Mouse (Mus musculus) right cerebral cortex, adult 2 months (tissue): Measurements from ENCODE around the gene Elf2.
"Not testable (repeated sequence)": the region's sequence is repeated elsewhere in the genome, so short reads cannot be mapped to it uniquely, and the experiment has no call there.

Experiments used
- DNase-seq, 2 experiments: peaks; one replicate each; pipeline ENCODE4 v3.0.0; 2021 to 2022; ENCODE audit warnings: low spot score in 2 of 2

Gene Elf2

GRCm38 (mm10) chr3:51359558-51360307 lies 19.3 kb upstream of the Elf2 start:
- no peak for DNase-seq

- DNase-seq, result peak; percentile 58 to 72
Observed at GRCm38 (mm10) chr3:51358660-51359557, 18.4 kb upstream of the Elf2 start.

GRCm38 (mm10) chr3:51358181-51358580 lies 17.7 kb upstream of the Elf2 start:
- peak; percentile 74 to 76 for DNase-seq

GRCm38 (mm10) chr3:51357624-51358023 lies 17.2 kb upstream of the Elf2 start:
- no peak for DNase-seq

GRCm38 (mm10) chr3:51357078-51357477 lies 16.6 kb upstream of the Elf2 start:
- DNase-seq, result no peak

- DNase-seq, result not testable (repeated sequence)
Observed at GRCm38 (mm10) chr3:51354956-51355355, 14.5 kb upstream of the Elf2 start.

GRCm38 (mm10) chr3:51354034-51354427 lies 13.6 kb upstream of the Elf2 start:
- DNase-seq, result no peak

- DNase-seq, result peak; percentile 49
Observed at GRCm38 (mm10) chr3:51353325-51354033, 13.0 kb upstream of the Elf2 start.

- DNase-seq, result no peak
Observed at GRCm38 (mm10) chr3:51350806-51351205, 10.3 kb upstream of the Elf2 start.

GRCm38 (mm10) chr3:51348646-51349238 lies 8.3 kb upstream of the Elf2 start:
- DNase-seq, result no peak

GRCm38 (mm10) chr3:51345017-51345416 lies 4.6 kb upstream of the Elf2 start:
- DNase-seq, result not testable (repeated sequence)

GRCm38 (mm10) chr3:51344182-51344581 lies 3.7 kb upstream of the Elf2 start:
- DNase-seq, result not testable (repeated sequence)

GRCm38 (mm10) chr3:51343260-51343659 lies 2.8 kb upstream of the Elf2 start:
- DNase-seq, result no peak

- DNase-seq, result no peak
Observed at GRCm38 (mm10) chr3:51342152-51342551, 1.7 kb upstream of the Elf2 start.

- DNase-seq, result peak; percentile 52 to 67
Observed at GRCm38 (mm10) chr3:51341268-51342081, 1.0 kb upstream of the Elf2 start.

- peak in 1 of 2 experiments; percentile 38 for DNase-seq
Observed at GRCm38 (mm10) chr3:51339734-51340551, 520 bp downstream of the Elf2 start.

- DNase-seq, result no peak
Observed at GRCm38 (mm10) chr3:51339378-51339733, 1.1 kb downstream of the Elf2 start.

GRCm38 (mm10) chr3:51335378-51335777 lies 5.1 kb downstream of the Elf2 start:
- no peak for DNase-seq

GRCm38 (mm10) chr3:51333950-51334349 lies 6.5 kb downstream of the Elf2 start:
- no peak for DNase-seq
